In the genomic region with DNA sequence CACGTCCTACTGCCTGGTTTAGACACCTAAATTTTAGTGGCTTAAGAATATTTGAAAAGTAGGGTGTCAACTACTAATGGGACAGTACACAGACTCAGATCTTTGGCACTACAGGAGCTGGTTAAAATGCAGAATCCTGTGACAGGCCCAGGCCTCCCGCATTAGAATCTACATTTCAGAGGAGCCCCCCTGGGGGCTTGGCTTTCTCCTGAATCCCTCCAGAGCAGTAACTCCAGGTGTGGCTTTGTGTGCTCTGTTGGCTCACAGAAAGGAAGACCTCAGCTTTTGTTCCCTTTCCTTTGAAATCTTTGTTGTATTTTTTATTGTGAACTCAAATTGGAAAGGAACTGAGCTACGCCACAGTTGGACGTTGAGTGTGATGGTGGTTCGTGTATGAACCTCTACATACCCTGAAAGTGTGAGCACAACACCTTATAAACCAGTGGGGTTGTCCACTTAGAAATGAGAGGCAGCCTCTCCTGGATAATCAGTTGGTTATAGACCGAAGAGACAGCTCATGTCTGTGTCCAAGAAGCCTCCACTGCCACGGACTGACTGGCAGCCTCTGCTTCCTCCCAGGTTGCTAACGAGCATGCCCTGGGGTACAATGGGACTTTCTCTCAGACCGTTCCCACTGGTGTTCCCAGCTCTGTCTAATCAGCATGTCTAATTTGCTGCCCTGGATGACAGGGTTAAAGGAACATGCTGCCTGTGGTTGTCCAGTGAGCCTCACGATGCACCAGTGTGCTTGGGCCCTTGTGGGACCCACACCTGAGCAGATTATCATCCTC, we compare ENCODE assay signal across 23 mouse cellular contexts. TPM values are rescaled to one million over a fixed set of nuclear protein-coding genes. Genes with fewer than 3 reads are reported as not detected.
DNase-seq lines count a peak whose midpoint lies in the region; ATAC-seq lines count a peak whose summit lies in the region.
"Had no signal": no experiment of that assay in that cellular context is flagged by ENCODE, and none has a peak within 500 bp of the region (broad histone marks: within the 10 kb centered on the region; RNA-seq: fewer than 3 reads in every experiment).

No protein-coding gene starts in this region.

- peaks cover 19% of the 10 kb centered on the region for H3K4me1 ChIP-seq in neural tube, embryonic 12.5 days
- peaks cover 10% of the 10 kb centered on the region; the same call in 1 of the 2 replicates for H3K4me1 ChIP-seq in neural tube, embryonic 15.5 days
- H3K4me1 ChIP-seq in midbrain, embryonic 14.5 days (ENCODE audit: control insufficient read depth, insufficient read depth, low read length), result peaks cover 20% of the 10 kb centered on the region
- H3K4me1 ChIP-seq: embryonic facial prominence, embryonic 13.5 days; heart, embryonic 13.5 days; limb, embryonic 15.5 days; liver, embryonic 15.5 days had no signal

- H3K9me3 ChIP-seq in neural tube, embryonic 12.5 days, result no peaks in the 10 kb centered on the region
- H3K9me3 ChIP-seq in neural tube, embryonic 15.5 days (replicated peaks), result no peaks in the 10 kb centered on the region
- no peaks in the 10 kb centered on the region for H3K9me3 ChIP-seq in midbrain, embryonic 14.5 days (ENCODE audit: control insufficient read depth, low read length)
- H3K9me3 ChIP-seq: embryonic facial prominence, embryonic 13.5 days; heart, embryonic 13.5 days; limb, embryonic 15.5 days; liver, embryonic 15.5 days had no signal

- no peaks in the 10 kb centered on the region for H3K36me3 ChIP-seq in neural tube, embryonic 12.5 days
- no peaks in the 10 kb centered on the region for H3K36me3 ChIP-seq in neural tube, embryonic 15.5 days
- no peaks in the 10 kb centered on the region for H3K36me3 ChIP-seq in midbrain, embryonic 14.5 days (ENCODE audit: control insufficient read depth, insufficient read depth, low read length)
- H3K36me3 ChIP-seq: embryonic facial prominence, embryonic 13.5 days; heart, embryonic 13.5 days; limb, embryonic 15.5 days; liver, embryonic 15.5 days had no signal

- WGBS in neural tube, embryonic 12.5 days, result 13% methylated on average over 10 of the region's 10 CpGs
- 20% methylated on average over 10 of the region's 10 CpGs for WGBS in neural tube, embryonic 15.5 days
- WGBS in midbrain, embryonic 14.5 days, result 11% methylated on average over 10 of the region's 10 CpGs

- intact Hi-C loops in left cerebral cortex, postnatal 10 days (cut with DNase I), result no loop called here

- DNase-seq in heart, adult 11 months, result peak; percentile 55
- DNase-seq in heart, adult 18-20 months, result no peak
- no peak for DNase-seq in midbrain, embryonic 14.5 days
- DNase-seq in left cerebral cortex, postnatal 10 days (ENCODE audit: extremely low spot score in 1 of 2, low spot score in 2 of 2), result no peak
- no peak for DNase-seq in frontal cortex, adult 2 months (ENCODE audit: extremely low spot score in 1 of 2, low spot score in 1 of 2)
- DNase-seq: adrenal gland, adult 2 months; cerebellum, adult 9-10 months; gastrocnemius, adult 2 months; kidney, adult 2 months; kidney, postnatal 10 days; layer of hippocampus, postnatal 36 days; right cerebral cortex, adult 18-20 months; thymus, postnatal 14 days had no signal

- H3K27ac ChIP-seq in neural tube, embryonic 12.5 days, result no peak overlapping the region
- H3K27ac ChIP-seq in neural tube, embryonic 15.5 days (replicated peaks), result no peak overlapping the region
- H3K27ac ChIP-seq in midbrain, embryonic 14.5 days (replicated peaks; ENCODE audit: low read depth, low read length), result 0 out of 2 replicates have a peak overlapping the region, but pooled peaks have one; percentile 9
- H3K27ac ChIP-seq: embryonic facial prominence, embryonic 13.5 days; gastrocnemius, adult 2 months; heart, embryonic 13.5 days; layer of hippocampus, adult 2 months; limb, embryonic 15.5 days; liver, embryonic 15.5 days; macrophage; stomach, postnatal 0 days had no signal

- ATAC-seq in neural tube, embryonic 12.5 days (ENCODE audit: low FRiP score, low read depth), result peak; percentile 60; the same call in 1 of the 2 replicates
- no peak for ATAC-seq in neural tube, embryonic 15.5 days (ENCODE audit: low FRiP score)
- ATAC-seq in midbrain, embryonic 14.5 days (ENCODE audit: low FRiP score, low TSS enrichment), result peak; percentile 24; the same call in 1 of the 2 replicates
- ATAC-seq: inflammation-experienced regulatory T-cells, adult 6 months had no signal

- no peaks in the 10 kb centered on the region for H3K27me3 ChIP-seq in neural tube, embryonic 12.5 days (replicated peaks)
- no peaks in the 10 kb centered on the region for H3K27me3 ChIP-seq in neural tube, embryonic 15.5 days (replicated peaks)
- no peaks in the 10 kb centered on the region for H3K27me3 ChIP-seq in midbrain, embryonic 14.5 days (ENCODE audit: control insufficient read depth, insufficient read depth, low read length)
- H3K27me3 ChIP-seq: liver, embryonic 15.5 days had no signal

- H3K9ac ChIP-seq in neural tube, embryonic 12.5 days, result no peak overlapping the region
- no peak overlapping the region for H3K9ac ChIP-seq in neural tube, embryonic 15.5 days (replicated peaks)
- no peak overlapping the region for H3K9ac ChIP-seq in midbrain, embryonic 14.5 days (replicated peaks; ENCODE audit: low read length)
- H3K9ac ChIP-seq: embryonic facial prominence, embryonic 13.5 days; heart, embryonic 13.5 days; limb, embryonic 15.5 days; liver, embryonic 15.5 days had no signal

- H3K4me3 ChIP-seq in neural tube, embryonic 12.5 days, result no peak overlapping the region
- H3K4me3 ChIP-seq in neural tube, embryonic 15.5 days (replicated peaks), result no peak overlapping the region
- H3K4me3 ChIP-seq in midbrain, embryonic 14.5 days (replicated peaks; ENCODE audit: low read depth, low read length), result no peak overlapping the region
- H3K4me3 ChIP-seq: embryonic facial prominence, embryonic 13.5 days; gastrocnemius, adult 2 months; heart, embryonic 13.5 days; layer of hippocampus, adult 2 months; limb, embryonic 15.5 days; liver, embryonic 15.5 days had no signal

- no peak overlapping the region for H3K4me2 ChIP-seq in neural tube, embryonic 12.5 days (replicated peaks)
- H3K4me2 ChIP-seq in neural tube, embryonic 15.5 days, result no peak overlapping the region
- H3K4me2 ChIP-seq in midbrain, embryonic 14.5 days (ENCODE audit: low read length), result no peak overlapping the region
- H3K4me2 ChIP-seq: embryonic facial prominence, embryonic 13.5 days; heart, embryonic 13.5 days; limb, embryonic 15.5 days; liver, embryonic 15.5 days had no signal

RNA-seq across cellular contexts. Expression of gene Rasgef1b, which starts 9.3 kb away (rescaled TPM):
- total RNA-seq in heart, adult 18-20 months (2021), result 10 to 100 TPM; 14.6 to 19.6 TPM
- polyA plus RNA-seq in neural tube, embryonic 12.5 days (2016; fragmentation: Nextera tagmentation; extraction: Ambion mirVana), result 39.7 and 41.0 TPM in 2 replicates
- 48.6 and 53.9 TPM in 2 replicates for polyA plus RNA-seq in neural tube, embryonic 15.5 days (2015; fragmentation: Nextera tagmentation; extraction: Ambion mirVana)
- polyA plus RNA-seq in midbrain, embryonic 14.5 days (2014; fragmentation: Nextera tagmentation; extraction: Ambion mirVana), result 59.5 and 75.6 TPM in 2 replicates
- 10 to 100 TPM; 53.8 to 58.4 TPM for total RNA-seq in left cerebral cortex, postnatal 10 days (2021)
- polyA plus RNA-seq in frontal cortex, adult 2 months (2012; rRNA removed), result 45.0 and 52.1 TPM in 2 replicates
